Mouse (Mus musculus): Measurements from ENCODE around the gene Kazald1.

The Kazald1 gene

GRCm38 (mm10) chr19:45045651-45046050 lies 29.4 kb upstream of the Kazald1 start, which contains the start of gene Pdzd7:
Pdzd7 (minus strand) TSS chr19:45045717.
- no peaks in the 10 kb centered on the region for H3K9me3 ChIP-seq (ENCODE audit: low read length)
- TF ChIP-seq CTCF (conservative IDR thresholded peaks at IDR 0.05; ENCODE audit: low read length) (no peak), NANOG (IDR thresholded peaks at IDR 0.05; ENCODE audit: borderline replicate concordance, low read length) (no peak), POU5F1 (IDR thresholded peaks at IDR 0.05; ENCODE audit: borderline replicate concordance, low read length) (no peak)
- no peaks in the 10 kb centered on the region for H3K36me3 ChIP-seq (ENCODE audit: insufficient read depth, low read length)
- peaks cover 96% of the 10 kb centered on the region for H3K27me3 ChIP-seq (ENCODE audit: insufficient read depth, low read length)
- peaks cover 69% of the 10 kb centered on the region for H3K4me1 ChIP-seq (replicated peaks; ENCODE audit: low read depth, low read length)
- peak within 1 kb of the TSS; percentile 74 for H3K4me3 ChIP-seq (replicated peaks; ENCODE audit: low read length)

- Histone ChIP-seq H3K4me3 (replicated peaks; ENCODE audit: low read length) (peak overlapping the region; percentile 74), H3K9me3 (ENCODE audit: low read length) (no peaks in the 10 kb centered on the region), H3K27me3 (ENCODE audit: insufficient read depth, low read length) (peaks cover 87% of the 10 kb centered on the region), H3K4me1 (replicated peaks; ENCODE audit: low read depth, low read length) (peaks cover 63% of the 10 kb centered on the region), H3K36me3 (ENCODE audit: insufficient read depth, low read length) (no peaks in the 10 kb centered on the region)
- TF ChIP-seq POU5F1 (IDR thresholded peaks at IDR 0.05; ENCODE audit: borderline replicate concordance, low read length) (no peak), CTCF (conservative IDR thresholded peaks at IDR 0.05; ENCODE audit: low read length) (no peak), NANOG (IDR thresholded peaks at IDR 0.05; ENCODE audit: borderline replicate concordance, low read length) (no peak)
Measured at GRCm38 (mm10) chr19:45046523-45047321, 28.3 kb upstream of the Kazald1 start.

GRCm38 (mm10) chr19:45047417-45047934 lies 27.6 kb upstream of the Kazald1 start, which contains the start of gene Sfxn3:
Sfxn3 (plus strand) TSS chr19:45047503.
- peaks cover 63% of the 10 kb centered on the region for H3K4me1 ChIP-seq (replicated peaks; ENCODE audit: low read depth, low read length)
- H3K36me3 ChIP-seq (ENCODE audit: insufficient read depth, low read length), result peaks cover 2% of the 10 kb centered on the region; the same call in 1 of the 2 replicates
- TF ChIP-seq NANOG (IDR thresholded peaks at IDR 0.05; ENCODE audit: borderline replicate concordance, low read length) (no peak), POU5F1 (IDR thresholded peaks at IDR 0.05; ENCODE audit: borderline replicate concordance, low read length) (no peak), CTCF (conservative IDR thresholded peaks at IDR 0.05; ENCODE audit: low read length) (peak; percentile 70)
- H3K4me3 ChIP-seq (replicated peaks; ENCODE audit: low read length), result peak within 1 kb of the TSS; percentile 74
- H3K9me3 ChIP-seq (ENCODE audit: low read length), result no peaks in the 10 kb centered on the region
- peaks cover 80% of the 10 kb centered on the region for H3K27me3 ChIP-seq (ENCODE audit: insufficient read depth, low read length)

- Histone ChIP-seq H3K27me3 (ENCODE audit: insufficient read depth, low read length) (peaks cover 74% of the 10 kb centered on the region), H3K4me1 (replicated peaks; ENCODE audit: low read depth, low read length) (peaks cover 64% of the 10 kb centered on the region), H3K36me3 (ENCODE audit: insufficient read depth, low read length) (peaks cover 5% of the 10 kb centered on the region; the same call in 1 of the 2 replicates), H3K9me3 (ENCODE audit: low read length) (no peaks in the 10 kb centered on the region), H3K4me3 (replicated peaks; ENCODE audit: low read length) (peak overlapping the region; percentile 74)
- TF ChIP-seq NANOG (IDR thresholded peaks at IDR 0.05; ENCODE audit: borderline replicate concordance, low read length), result no peak
- no peak for TF ChIP-seq CTCF (conservative IDR thresholded peaks at IDR 0.05; ENCODE audit: low read length)
- TF ChIP-seq POU5F1 (IDR thresholded peaks at IDR 0.05; ENCODE audit: borderline replicate concordance, low read length), result no peak
Measured at GRCm38 (mm10) chr19:45047935-45048643, 27.0 kb upstream of the Kazald1 start.

- TF ChIP-seq POU5F1 (IDR thresholded peaks at IDR 0.05; ENCODE audit: borderline replicate concordance, low read length), result no peak
- no peak for TF ChIP-seq NANOG (IDR thresholded peaks at IDR 0.05; ENCODE audit: borderline replicate concordance, low read length)
- TF ChIP-seq CTCF (conservative IDR thresholded peaks at IDR 0.05; ENCODE audit: low read length), result no peak
- H3K36me3 ChIP-seq (ENCODE audit: insufficient read depth, low read length), result peaks cover 5% of the 10 kb centered on the region; the same call in 1 of the 2 replicates
- H3K4me1 ChIP-seq (replicated peaks; ENCODE audit: low read depth, low read length), result peaks cover 71% of the 10 kb centered on the region
- peak overlapping the region; percentile 74; the same call in 1 of the 2 replicates for H3K4me3 ChIP-seq (replicated peaks; ENCODE audit: low read length)
- no peaks in the 10 kb centered on the region for H3K9me3 ChIP-seq (ENCODE audit: low read length)
- peaks cover 68% of the 10 kb centered on the region for H3K27me3 ChIP-seq (ENCODE audit: insufficient read depth, low read length)
Measured at GRCm38 (mm10) chr19:45048644-45049365, 26.2 kb upstream of the Kazald1 start.

- TF ChIP-seq POU5F1 (IDR thresholded peaks at IDR 0.05; ENCODE audit: borderline replicate concordance, low read length), result no peak
- Histone ChIP-seq H3K27me3 (ENCODE audit: insufficient read depth, low read length) (peaks cover 60% of the 10 kb centered on the region), H3K4me3 (replicated peaks; ENCODE audit: low read length) (no peak overlapping the region), H3K36me3 (ENCODE audit: insufficient read depth, low read length) (peaks cover 5% of the 10 kb centered on the region; the same call in 1 of the 2 replicates), H3K9me3 (ENCODE audit: low read length) (no peaks in the 10 kb centered on the region), H3K4me1 (replicated peaks; ENCODE audit: low read depth, low read length) (peaks cover 75% of the 10 kb centered on the region)
Measured at GRCm38 (mm10) chr19:45049523-45049922, 25.5 kb upstream of the Kazald1 start.

- TF ChIP-seq POU5F1 (IDR thresholded peaks at IDR 0.05; ENCODE audit: borderline replicate concordance, low read length), result no peak
- TF ChIP-seq NANOG (IDR thresholded peaks at IDR 0.05; ENCODE audit: borderline replicate concordance, low read length), result no peak
- 0 out of 2 replicates have a peak, but pooled peaks have one; percentile 6 for TF ChIP-seq CTCF (conservative IDR thresholded peaks at IDR 0.05; ENCODE audit: low read length)
- Histone ChIP-seq H3K4me1 (replicated peaks; ENCODE audit: low read depth, low read length) (peaks cover 64% of the 10 kb centered on the region), H3K4me3 (replicated peaks; ENCODE audit: low read length) (0 out of 2 replicates have a peak overlapping the region, but pooled peaks have one; percentile 7), H3K27me3 (ENCODE audit: insufficient read depth, low read length) (peaks cover 25% of the 10 kb centered on the region), H3K36me3 (ENCODE audit: insufficient read depth, low read length) (peaks cover 5% of the 10 kb centered on the region; the same call in 1 of the 2 replicates), H3K9me3 (ENCODE audit: low read length) (no peaks in the 10 kb centered on the region)
Measured at GRCm38 (mm10) chr19:45053451-45053850, 21.6 kb upstream of the Kazald1 start.
